Mouse (Mus musculus) midbrain, embryonic 14.5 days (tissue): ENCODE data around the gene Tmem150b. TPM values are rescaled to one million over a fixed set of nuclear protein-coding genes. Genes with fewer than 3 reads are reported as not detected.

Experiments
- ATAC-seq: fragments of 200-750 bp; cut with Nextera tagmentation; 2 replicates; pipeline ENCODE4 v1.8.0; 2017; ENCODE audit warnings: moderate number of reproducible peaks, moderate library complexity; ENCODE audit not compliant: low FRiP score, low TSS enrichment
- DNase-seq: peaks from one replicate; pipeline ENCODE4 v3.0.0-alpha.2; 2015
- H3K27ac ChIP-seq: fragments of 300-500 bp; sonication (generic); replicated peaks from 2 replicates; pipeline ENCODE4 v1.5.1; 2014; ENCODE audit warnings: mild to moderate bottlenecking, low read depth, low read length, moderate library complexity
- H3K27me3 ChIP-seq: fragments of 300-500 bp; sonication (generic); 2 replicates; pipeline ENCODE4 v1.6.1; 2014; ENCODE audit warnings: low read length, control low read depth, mixed read lengths; ENCODE audit not compliant: control insufficient read depth, insufficient read depth
- H3K36me3 ChIP-seq: fragments of 300-500 bp; sonication (generic); 2 replicates; pipeline ENCODE4 v1.6.1; 2014; ENCODE audit warnings: low read length, control low read depth; ENCODE audit not compliant: control insufficient read depth, insufficient read depth
- H3K4me1 ChIP-seq: fragments of 300-500 bp; sonication (generic); 2 replicates; pipeline ENCODE4 v1.6.1; 2014; ENCODE audit warnings: mild to moderate bottlenecking, antibody characterized with exemption, low read length, control low read depth; ENCODE audit not compliant: control insufficient read depth, insufficient read depth
- H3K4me2 ChIP-seq: fragments of 300-500 bp; sonication (generic); 2 replicates; pipeline ENCODE4 v1.6.1; 2014; ENCODE audit warnings: mild to moderate bottlenecking, low read length, moderate library complexity
- H3K4me3 ChIP-seq: fragments of 300-500 bp; sonication (generic); replicated peaks from 2 replicates; pipeline ENCODE4 v1.5.1; 2014; ENCODE audit warnings: low read depth, low read length
- H3K9ac ChIP-seq: fragments of 300-500 bp; sonication (generic); replicated peaks from 2 replicates; pipeline ENCODE4 v1.6.1; 2014; ENCODE audit warnings: mild to moderate bottlenecking, low read length, moderate library complexity
- H3K9me3 ChIP-seq: fragments of 300-500 bp; sonication (generic); 2 replicates; pipeline ENCODE4 v1.6.1; 2016; ENCODE audit warnings: low read length, control low read depth, mixed read lengths; ENCODE audit not compliant: control insufficient read depth
- WGBS: fragments of 180-500 bp; shearing (Covaris S2); extraction: QIAGEN DNeasy Blood & Tissue Kit; methylation state at CpG from one replicate; pipeline ENCODE4 v1.1.7; 2014; 5-methylcytosine and 5-hydroxymethylcytosine counted together
- polyA plus RNA-seq: library from polyadenylated mRNA; unstranded; fragments of >200 nt; fragmentation: Nextera tagmentation; extraction: Ambion mirVana; gene quantifications from 2 replicates; pipeline ENCODE4 v1.2.1, GENCODE M21; 2014

The Tmem150b gene
- polyA plus RNA-seq, 1 experiment from 2014 or later = 0.12 TPM

- Histone ChIP-seq H3K4me3 (no peak overlapping the region), H3K9me3 (no peaks in the 10 kb centered on the region), H3K27me3 (no peaks in the 10 kb centered on the region), H3K4me2 (no peak overlapping the region), H3K4me1 (peaks cover 7% of the 10 kb centered on the region), H3K9ac (no peak overlapping the region), H3K36me3 (peaks cover 21% of the 10 kb centered on the region), H3K27ac (no peak overlapping the region)
- 92% methylated on average over 5 of the region's 5 CpGs for WGBS
- no peak for ATAC-seq
- no peak for DNase-seq
Measured at GRCm38 (mm10) chr7:4683307-4683706, 41.7 kb downstream of the Tmem150b start.

- no peak overlapping the region for H3K27ac ChIP-seq
- ATAC-seq (no peak), DNase-seq (no peak)
- no peak overlapping the region for H3K9ac ChIP-seq
- no peak overlapping the region for H3K4me2 ChIP-seq
- H3K9me3 ChIP-seq = no peaks in the 10 kb centered on the region
- no peaks in the 10 kb centered on the region for H3K4me1 ChIP-seq
- no peaks in the 10 kb centered on the region for H3K27me3 ChIP-seq
- H3K4me3 ChIP-seq = no peak overlapping the region
- 95% methylated on average over 7 of the region's 7 CpGs for WGBS
- peaks cover 72% of the 10 kb centered on the region for H3K36me3 ChIP-seq
Measured at GRCm38 (mm10) chr7:4675200-4675599, 49.8 kb downstream of the Tmem150b start.

- Histone ChIP-seq H3K27me3 (no peaks in the 10 kb centered on the region), H3K4me1 (no peaks in the 10 kb centered on the region), H3K4me2 (no peak overlapping the region), H3K4me3 (no peak overlapping the region), H3K36me3 (peaks cover 74% of the 10 kb centered on the region), H3K9me3 (no peaks in the 10 kb centered on the region), H3K27ac (no peak overlapping the region), H3K9ac (no peak overlapping the region)
- 95% methylated on average over 12 of the region's 12 CpGs for WGBS
- ATAC-seq (no peak), DNase-seq (no peak)
Measured at GRCm38 (mm10) chr7:4674114-4674731, 50.8 kb downstream of the Tmem150b start.

GRCm38 (mm10) chr7:4671956-4672355, 53.1 kb downstream of the Tmem150b start:
- H3K27ac ChIP-seq = no peak overlapping the region

GRCm38 (mm10) chr7:4670655-4671255, 54.3 kb downstream of the Tmem150b start:
- Histone ChIP-seq H3K4me3 (no peak overlapping the region), H3K4me2 (no peak overlapping the region), H3K36me3 (peaks cover 73% of the 10 kb centered on the region), H3K27me3 (no peaks in the 10 kb centered on the region), H3K4me1 (no peaks in the 10 kb centered on the region), H3K9me3 (no peaks in the 10 kb centered on the region), H3K27ac (no peak overlapping the region), H3K9ac (no peak overlapping the region)
- 93% methylated on average over 8 of the region's 8 CpGs for WGBS
- ATAC-seq (no peak), DNase-seq (no peak)

More at GRCm38 (mm10) chr7:4671956-4672355, 53.1 kb downstream of the Tmem150b start:
- no peak overlapping the region for H3K9ac ChIP-seq
- no peaks in the 10 kb centered on the region for H3K9me3 ChIP-seq
- no peak for ATAC-seq
- peaks cover 73% of the 10 kb centered on the region for H3K36me3 ChIP-seq
- H3K27me3 ChIP-seq = no peaks in the 10 kb centered on the region
- no peak overlapping the region for H3K4me2 ChIP-seq
- no peak for DNase-seq
- H3K4me3 ChIP-seq = no peak overlapping the region
- H3K4me1 ChIP-seq = no peaks in the 10 kb centered on the region
- WGBS = 86% methylated on average over 4 of the region's 4 CpGs

GRCm38 (mm10) chr7:4669156-4669555, 55.9 kb downstream of the Tmem150b start:
- H3K9me3 ChIP-seq = no peaks in the 10 kb centered on the region
- WGBS = 97% methylated on average over 9 of the region's 9 CpGs
- peaks cover 64% of the 10 kb centered on the region for H3K36me3 ChIP-seq
- H3K27ac ChIP-seq = no peak overlapping the region
- H3K4me1 ChIP-seq = no peaks in the 10 kb centered on the region
- H3K9ac ChIP-seq = no peak overlapping the region
- DNase-seq = no peak
- no peaks in the 10 kb centered on the region for H3K27me3 ChIP-seq
- no peak for ATAC-seq
- no peak overlapping the region for H3K4me3 ChIP-seq
- no peak overlapping the region for H3K4me2 ChIP-seq

GRCm38 (mm10) chr7:4668506-4668905, 56.5 kb downstream of the Tmem150b start:
- DNase-seq = no peak
- peaks cover 64% of the 10 kb centered on the region for H3K36me3 ChIP-seq
- no peak overlapping the region for H3K9ac ChIP-seq
- no peak overlapping the region for H3K27ac ChIP-seq
- no peaks in the 10 kb centered on the region for H3K4me1 ChIP-seq
- no peak overlapping the region for H3K4me3 ChIP-seq
- no peak overlapping the region for H3K4me2 ChIP-seq
- H3K9me3 ChIP-seq = no peaks in the 10 kb centered on the region
- 93% methylated on average over 8 of the region's 8 CpGs for WGBS
- ATAC-seq = no peak
- H3K27me3 ChIP-seq = no peaks in the 10 kb centered on the region

GRCm38 (mm10) chr7:4666871-4667270, 58.2 kb downstream of the Tmem150b start:
- no peak overlapping the region for H3K4me2 ChIP-seq
- no peak for ATAC-seq
- H3K4me3 ChIP-seq = no peak overlapping the region
- H3K27ac ChIP-seq = no peak overlapping the region
- 97% methylated on average over 5 of the region's 5 CpGs for WGBS
- H3K4me1 ChIP-seq = no peaks in the 10 kb centered on the region
- no peaks in the 10 kb centered on the region for H3K27me3 ChIP-seq
- no peaks in the 10 kb centered on the region for H3K9me3 ChIP-seq
- no peak for DNase-seq
- peaks cover 66% of the 10 kb centered on the region for H3K36me3 ChIP-seq
- no peak overlapping the region for H3K9ac ChIP-seq

- Histone ChIP-seq H3K27ac (no peak overlapping the region), H3K27me3 (no peaks in the 10 kb centered on the region), H3K9me3 (no peaks in the 10 kb centered on the region), H3K9ac (no peak overlapping the region), H3K4me1 (peaks cover 7% of the 10 kb centered on the region), H3K4me3 (no peak overlapping the region), H3K4me2 (no peak overlapping the region), H3K36me3 (peaks cover 45% of the 10 kb centered on the region)
- ATAC-seq = no peak
- WGBS = 92% methylated on average over 2 of the region's 2 CpGs
- DNase-seq = no peak
Measured at GRCm38 (mm10) chr7:4663742-4664141, 61.3 kb downstream of the Tmem150b start.
